Mouse (Mus musculus) adrenal gland, adult 2 months (tissue): ENCODE measurements at regions not wholly inside any gene's neighbourhood (a gene's known extent, or its start where the extent isn't known, plus 50 kb on each side); places are given as distances from the start of the nearest gene placed in this dataset.

Experiments
- DNase-seq: peaks from one replicate; pipeline ENCODE4 v3.0.0; 2021

- DNase-seq, result no peak
Observed at GRCm38 (mm10) chr11:95198196-95198595, 52.1 kb upstream of the Dlx4 start.

- peak; percentile 42 for DNase-seq
Observed at GRCm38 (mm10) chr11:95200971-95201370, 54.9 kb upstream of the Dlx4 start.

GRCm38 (mm10) chr11:95210185-95211030 is 50.9 kb upstream of the Tac4 start:
- DNase-seq, result no peak

- no peak for DNase-seq
Observed at GRCm38 (mm10) chr11:95211031-95211425, 50.3 kb upstream of the Tac4 start.
